Mouse (Mus musculus) spleen, postnatal 10 days (tissue): ENCODE results near the gene Cyb5r1.
A peak's percentile ranks its signal among the peaks of the same experiment; 100 is the strongest.

Source experiments
- DNase-seq, 2 experiments: peaks; one replicate each; pipeline ENCODE4 v3.0.0; 2021 to 2022; ENCODE audit warnings: low spot score in 2 of 2

Gene Cyb5r1

DNA sequence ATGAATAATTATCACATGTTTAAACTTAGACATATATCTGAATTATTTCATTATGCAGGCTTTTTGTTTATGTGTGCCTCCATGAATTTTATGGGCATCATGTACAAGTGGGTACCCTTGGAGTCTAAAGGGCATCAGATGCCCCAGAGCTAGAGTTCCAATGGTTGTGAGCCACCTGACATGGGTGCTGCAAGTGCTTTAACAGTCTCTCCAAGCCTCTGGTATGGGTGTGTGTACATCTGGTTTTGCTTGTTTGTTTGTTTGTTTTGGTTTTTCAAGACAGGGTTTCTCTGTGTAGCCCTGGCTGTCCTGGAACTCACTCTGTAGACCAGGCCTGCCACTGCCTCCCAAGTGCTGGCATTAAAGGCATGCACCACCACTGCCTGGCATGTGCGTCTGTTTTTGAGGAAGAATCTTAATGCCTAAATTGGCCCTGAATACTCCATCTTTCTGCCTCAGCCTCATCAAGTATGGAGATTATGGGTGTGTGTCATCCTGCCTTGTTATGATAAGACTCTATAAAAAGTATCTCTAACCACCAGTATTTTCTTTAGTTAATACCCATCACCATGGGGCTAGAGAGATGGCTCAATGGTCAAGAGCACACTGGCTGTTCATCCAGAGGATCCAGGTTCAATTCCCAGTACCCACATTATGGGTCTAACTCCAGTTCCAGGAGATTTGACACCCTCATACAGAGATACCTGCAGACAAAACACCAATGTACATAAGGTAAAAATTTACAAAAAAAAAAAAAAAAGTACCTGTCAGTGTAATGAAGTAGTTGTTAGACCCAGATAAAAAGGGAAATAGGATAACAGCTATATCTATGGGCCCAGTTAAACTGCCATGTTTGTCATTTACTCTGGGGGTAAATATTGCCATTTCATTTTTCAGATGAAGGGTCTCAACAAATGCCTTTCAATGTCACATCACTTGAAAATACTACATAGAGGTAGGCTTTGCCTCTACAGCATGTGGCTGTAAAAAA lies 55.2 kb downstream of the Cyb5r1 start:
- DNase-seq: peak; percentile 37 to 61
